Mouse (Mus musculus): ENCODE measurements around the gene Tjp1. TPM values are rescaled to one million over a fixed set of nuclear protein-coding genes. Genes with fewer than 3 reads are reported as not detected.

Tjp1 gene
- total and polyA plus RNA-seq, 3 experiments: not detected

GRCm38 (mm10) chr7:65532689-65533088, 5.1 kb upstream of the Tjp1 start:
- TF ChIP-seq NRF1 (IDR thresholded peaks at IDR 0.05; ENCODE audit: low read depth, low read length) (no peak), CHD1 (IDR thresholded peaks at IDR 0.05; ENCODE audit: low read depth, low read length) (no peak)
- Histone ChIP-seq H3K79me2 (replicated peaks; ENCODE audit: control insufficient read depth, extremely low read depth, insufficient read depth, poor library complexity, severe bottlenecking) (no peaks in the 10 kb centered on the region), H3K9me3 (replicated peaks; ENCODE audit: low read length) (peaks cover 24% of the 10 kb centered on the region), H3K9ac (ENCODE audit: insufficient read depth, low read depth) (no peak overlapping the region), H3K36me3 (replicated peaks in 1 of 2; ENCODE audit: control insufficient read depth in 1 of 2, insufficient read depth in 1 of 2, low read length in 1 of 2) (no peaks in the 10 kb centered on the region), H3K4me3 (replicated peaks in 1 of 3; ENCODE audit: low read depth in 2 of 3, low read length in 2 of 3, poor library complexity in 1 of 3) (no peak overlapping the region), H3K27ac (ENCODE audit: insufficient read depth, low read depth) (no peak overlapping the region), H3K27me3 (replicated peaks) (no peaks in the 10 kb centered on the region), H3K4me1 (ENCODE audit: control insufficient read depth in 1 of 2, insufficient read depth in 2 of 2) (no peaks in the 10 kb centered on the region), H3K4me2 (ENCODE audit: insufficient read depth, low read depth, poor library complexity, severe bottlenecking) (no peak overlapping the region)
- dilution Hi-C loops (cut with MboI; ENCODE audit: extremely low pct_ligation_motif_present, extremely low pct_unique_long_range_greater_than_20kb, low sequenced_read_pairs): no loop called here
- in situ Hi-C loops (cut with MboI; ENCODE audit: low pct_ligation_motif_present, low pct_unique_long_range_greater_than_20kb, low sequenced_read_pairs): no loop called here
- no peak for DNase-seq (ENCODE audit: extremely low read depth)

- dilution Hi-C loops (cut with MboI; ENCODE audit: extremely low pct_ligation_motif_present, extremely low pct_unique_long_range_greater_than_20kb, low sequenced_read_pairs) (no loop called here), in situ Hi-C loops (cut with MboI; ENCODE audit: low pct_ligation_motif_present, low pct_unique_long_range_greater_than_20kb, low sequenced_read_pairs) (no loop called here)
- Histone ChIP-seq H3K36me3 (replicated peaks in 1 of 2; ENCODE audit: control insufficient read depth in 1 of 2, insufficient read depth in 1 of 2, low read length in 1 of 2) (no peaks in the 10 kb centered on the region), H3K4me2 (ENCODE audit: insufficient read depth, low read depth, poor library complexity, severe bottlenecking) (no peak overlapping the region), H3K9me3 (replicated peaks; ENCODE audit: low read length) (peaks cover 5% of the 10 kb centered on the region), H3K27me3 (replicated peaks) (no peaks in the 10 kb centered on the region), H3K27ac (ENCODE audit: insufficient read depth, low read depth) (no peak overlapping the region), H3K9ac (ENCODE audit: insufficient read depth, low read depth) (no peak overlapping the region), H3K79me2 (replicated peaks; ENCODE audit: control insufficient read depth, extremely low read depth, insufficient read depth, poor library complexity, severe bottlenecking) (no peaks in the 10 kb centered on the region), H3K4me3 (replicated peaks in 1 of 3; ENCODE audit: low read depth in 2 of 3, low read length in 2 of 3, poor library complexity in 1 of 3) (no peak overlapping the region), H3K4me1 (ENCODE audit: control insufficient read depth in 1 of 2, insufficient read depth in 2 of 2) (no peaks in the 10 kb centered on the region)
- DNase-seq (ENCODE audit: extremely low read depth): no peak
- TF ChIP-seq NRF1 (IDR thresholded peaks at IDR 0.05; ENCODE audit: low read depth, low read length) (no peak), CTCF (conservative IDR thresholded peaks at IDR 0.05 in 1 of 2, IDR thresholded peaks at IDR 0.05 in 1 of 2; ENCODE audit: low read depth in 2 of 2, low read length in 2 of 2) (no peak), POLR2AphosphoS2 (IDR thresholded peaks at IDR 0.05; ENCODE audit: low read depth, low read length) (no peak), CHD2 (IDR thresholded peaks at IDR 0.05; ENCODE audit: low read length) (no peak), CHD1 (IDR thresholded peaks at IDR 0.05; ENCODE audit: low read depth, low read length) (no peak), TBP (conservative IDR thresholded peaks at IDR 0.05; ENCODE audit: low read depth, low read length) (no peak), POLR2A (IDR thresholded peaks at IDR 0.05; ENCODE audit: low read depth, low read length) (no peak), MYC (IDR thresholded peaks at IDR 0.05; ENCODE audit: low read depth, low read length) (no peak)
Observed at GRCm38 (mm10) chr7:65523116-65523515, 4.5 kb downstream of the Tjp1 start.

DNA sequence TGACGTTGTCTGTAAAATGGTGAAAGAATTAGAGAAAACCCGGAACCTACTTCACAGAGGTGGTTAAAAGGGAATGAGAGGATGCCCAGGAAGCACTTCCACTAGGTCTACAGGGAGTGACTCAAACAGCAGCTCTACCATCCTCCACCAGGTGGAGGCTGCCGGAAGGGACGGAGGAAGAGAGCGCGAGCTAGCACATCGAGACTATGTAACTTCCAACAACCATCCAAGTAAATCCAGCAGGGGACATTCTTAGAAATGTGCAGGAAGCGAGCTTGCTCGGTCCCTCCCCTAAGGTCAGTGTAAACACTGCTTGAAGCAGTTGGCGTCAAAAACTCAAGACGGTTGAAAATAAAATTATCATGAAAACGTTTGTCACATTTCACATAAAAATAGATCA, 5.1 kb downstream of the Tjp1 start:
- peaks cover 5% of the 10 kb centered on the region for H3K9me3 ChIP-seq (replicated peaks; ENCODE audit: low read length)
- no peaks in the 10 kb centered on the region for H3K36me3 ChIP-seq (replicated peaks in 1 of 2; ENCODE audit: control insufficient read depth in 1 of 2, insufficient read depth in 1 of 2, low read length in 1 of 2)
- H3K4me2 ChIP-seq (ENCODE audit: insufficient read depth, low read depth, poor library complexity, severe bottlenecking): no peak overlapping the region
- no peaks in the 10 kb centered on the region for H3K4me1 ChIP-seq (ENCODE audit: control insufficient read depth in 1 of 2, insufficient read depth in 2 of 2)
- H3K9ac ChIP-seq (ENCODE audit: insufficient read depth, low read depth): no peak overlapping the region
- TF ChIP-seq ZNF384 (IDR thresholded peaks at IDR 0.05; ENCODE audit: low read depth, low read length) (no peak), CHD2 (IDR thresholded peaks at IDR 0.05; ENCODE audit: low read length) (no peak), PAX5 (IDR thresholded peaks at IDR 0.05; ENCODE audit: low read length) (no peak), RAD21 (IDR thresholded peaks at IDR 0.05; ENCODE audit: low read depth, low read length) (no peak), CHD1 (IDR thresholded peaks at IDR 0.05; ENCODE audit: low read depth, low read length) (no peak), ZC3H11A (IDR thresholded peaks at IDR 0.05; ENCODE audit: low read depth, low read length) (no peak), MEF2A (IDR thresholded peaks at IDR 0.05; ENCODE audit: borderline replicate concordance, low read depth, low read length) (no peak), NELFE (IDR thresholded peaks at IDR 0.05; ENCODE audit: low read depth, low read length) (no peak), HCFC1 (IDR thresholded peaks at IDR 0.05; ENCODE audit: low read depth, low read length) (no peak)
- no peaks in the 10 kb centered on the region for H3K79me2 ChIP-seq (replicated peaks; ENCODE audit: control insufficient read depth, extremely low read depth, insufficient read depth, poor library complexity, severe bottlenecking)
- no peak for DNase-seq (ENCODE audit: extremely low read depth)
- H3K27me3 ChIP-seq (replicated peaks): no peaks in the 10 kb centered on the region
- in situ Hi-C loops (cut with MboI; ENCODE audit: low pct_ligation_motif_present, low pct_unique_long_range_greater_than_20kb, low sequenced_read_pairs): no loop called here
- no peak overlapping the region for H3K4me3 ChIP-seq (replicated peaks in 1 of 3; ENCODE audit: low read depth in 2 of 3, low read length in 2 of 3, poor library complexity in 1 of 3)
- H3K27ac ChIP-seq (ENCODE audit: insufficient read depth, low read depth): no peak overlapping the region
- dilution Hi-C loops (cut with MboI; ENCODE audit: extremely low pct_ligation_motif_present, extremely low pct_unique_long_range_greater_than_20kb, low sequenced_read_pairs): no loop called here
